Mouse (Mus musculus) MEL (cell line): Measurements from ENCODE around the gene Slc26a11.

Experiments
- CHD2 ChIP-seq: IDR thresholded peaks from 2 replicates; pipeline ENCODE4 v1.6.1; 2011; ENCODE audit warnings: low read length, improper control_type of control experiment
- CTCF ChIP-seq, 3 experiments: IDR thresholded peaks in 2 of 3; conservative IDR thresholded peaks in 1 of 3; 2 replicates each; pipeline ENCODE4 v1.5.1; 2011 to 2012; ENCODE audit warnings: low read length in 3 of 3, low read depth in 2 of 3, mild to moderate bottlenecking in 2 of 3, improper control_type of control experiment in 1 of 3, inconsistent platforms in 1 of 3, mixed read lengths in 1 of 3, moderate library complexity in 1 of 3; ENCODE audit not compliant: control insufficient read depth in 1 of 3, insufficient read depth in 1 of 3, poor library complexity in 1 of 3, severe bottlenecking in 1 of 3
- GABPA ChIP-seq: IDR thresholded peaks from 2 replicates; pipeline ENCODE4 v1.6.1; 2012; ENCODE audit warnings: low read depth, mild to moderate bottlenecking, inconsistent platforms, low read length, improper control_type of control experiment, moderate library complexity
- HCFC1 ChIP-seq: IDR thresholded peaks from 2 replicates; pipeline ENCODE4 v1.6.1; 2012; ENCODE audit warnings: low read depth, mild to moderate bottlenecking, inconsistent platforms, low read length, improper control_type of control experiment, moderate library complexity
- MAFK ChIP-seq: IDR thresholded peaks from 2 replicates; pipeline ENCODE4 v1.6.1; 2011; ENCODE audit warnings: low read depth, mild to moderate bottlenecking, low read length, improper control_type of control experiment, borderline replicate concordance
- MEF2A ChIP-seq: IDR thresholded peaks from 2 replicates; pipeline ENCODE4 v1.6.1; 2014; ENCODE audit warnings: low read depth, mild to moderate bottlenecking, inconsistent platforms, low read length, improper control_type of control experiment; ENCODE audit not compliant: poor library complexity, insufficient replicate concordance, severe bottlenecking; ENCODE audit errors: extremely low read depth
- MXI1 ChIP-seq: IDR thresholded peaks from 2 replicates; pipeline ENCODE4 v1.6.1; 2011; ENCODE audit warnings: mild to moderate bottlenecking, low read depth, low read length, improper control_type of control experiment
- MYB ChIP-seq: IDR thresholded peaks from 2 replicates; pipeline ENCODE4 v1.6.1; 2011; ENCODE audit warnings: mild to moderate bottlenecking, low read depth, low read length, improper control_type of control experiment
- POLR2A ChIP-seq, 2 experiments: IDR thresholded peaks; 2 replicates each; pipeline ENCODE4 v1.6.1; 2011 to 2012; ENCODE audit warnings: low read length in 2 of 2, mild to moderate bottlenecking in 2 of 2, control low read depth in 1 of 2, improper control_type of control experiment in 1 of 2, low read depth in 1 of 2, moderate library complexity in 1 of 2; ENCODE audit not compliant: control insufficient read depth in 1 of 2, insufficient read depth in 1 of 2, poor library complexity in 1 of 2
- POLR2AphosphoS2 ChIP-seq: IDR thresholded peaks from 2 replicates; pipeline ENCODE4 v1.6.1; 2011; ENCODE audit warnings: low read length, improper control_type of control experiment
- TAL1 ChIP-seq: IDR thresholded peaks from 2 replicates; pipeline ENCODE4 v1.6.1; 2012; ENCODE audit warnings: mild to moderate bottlenecking, inconsistent platforms, low read length, moderate library complexity, mixed read lengths
- TCF12 ChIP-seq: IDR thresholded peaks from 2 replicates; pipeline ENCODE4 v1.6.1; 2014; ENCODE audit warnings: low read depth, mild to moderate bottlenecking, inconsistent platforms, low read length, improper control_type of control experiment, moderate library complexity
- UBTF ChIP-seq: IDR thresholded peaks from 2 replicates; pipeline ENCODE4 v1.6.1; 2012; ENCODE audit warnings: low read depth, mild to moderate bottlenecking, inconsistent platforms, low read length, improper control_type of control experiment, moderate library complexity, borderline replicate concordance; ENCODE audit not compliant: insufficient read depth
- USF1 ChIP-seq: IDR thresholded peaks from 2 replicates; pipeline ENCODE4 v1.6.1; 2014; ENCODE audit warnings: low read depth, mild to moderate bottlenecking, inconsistent platforms, low read length, improper control_type of control experiment, moderate library complexity

DNA sequence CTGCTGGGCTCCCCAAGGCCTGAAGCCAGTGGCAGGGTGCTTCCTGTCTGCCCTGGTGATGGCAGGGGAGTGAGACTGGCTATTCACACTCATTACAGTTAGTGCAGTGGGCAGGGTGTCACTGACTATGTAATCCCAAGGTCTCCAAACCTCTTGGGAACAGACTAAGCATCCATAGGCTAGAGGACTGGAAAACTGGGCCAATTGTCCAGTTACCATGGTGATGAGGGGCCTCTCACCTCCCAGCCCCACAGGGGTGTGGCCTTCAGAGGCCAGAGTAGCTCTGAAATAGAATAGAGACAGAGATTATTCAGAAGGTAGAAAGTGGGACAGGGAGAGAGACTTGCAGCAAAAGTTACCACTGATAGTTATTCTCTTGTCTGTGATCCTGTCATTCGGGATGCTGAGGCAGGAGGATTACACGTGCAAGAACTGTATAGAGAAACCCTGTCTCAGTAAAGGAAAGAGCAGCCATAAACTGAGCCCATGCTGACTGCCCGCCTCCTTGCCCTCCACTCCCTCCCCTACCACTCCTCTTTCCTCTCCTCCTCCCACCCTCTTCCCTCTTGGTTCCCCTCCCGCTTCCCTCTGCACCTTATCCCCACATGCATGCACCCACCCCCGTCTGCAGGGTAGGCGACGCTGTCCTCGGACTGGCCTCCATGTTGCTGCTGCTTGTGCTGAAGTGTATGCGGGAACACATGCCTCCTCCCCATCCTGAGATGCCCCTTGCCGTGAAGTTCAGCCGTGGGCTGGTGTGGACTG lies 7.6 kb downstream of the Slc26a11 start:
- no peak for TF ChIP-seq CTCF (IDR thresholded peaks at IDR 0.05 in 2 of 3, conservative IDR thresholded peaks at IDR 0.05 in 1 of 3; ENCODE audit: control insufficient read depth in 1 of 3, insufficient read depth in 1 of 3, low read depth in 2 of 3, low read length in 3 of 3, poor library complexity in 1 of 3, severe bottlenecking in 1 of 3)
- TF ChIP-seq MEF2A, result no peak
- TF ChIP-seq MYB, result no peak
- TF ChIP-seq MAFK, result no peak
- TF ChIP-seq HCFC1, result no peak
- no peak; the same call in 1 of the 2 replicates for TF ChIP-seq MXI1
- no peak for TF ChIP-seq CHD2
- no peak for TF ChIP-seq POLR2AphosphoS2
- TF ChIP-seq GABPA, result no peak
- no peak for TF ChIP-seq TCF12
- no peak for TF ChIP-seq UBTF
- TF ChIP-seq USF1, result no peak
- TF ChIP-seq POLR2A (IDR thresholded peaks at IDR 0.05; ENCODE audit: control insufficient read depth in 1 of 2, insufficient read depth in 1 of 2, low read depth in 1 of 2, low read length in 2 of 2, poor library complexity in 1 of 2), result no peak
- no peak for TF ChIP-seq TAL1
